Mouse (Mus musculus) stomach, postnatal 0 days (tissue): Measurements from ENCODE around the gene Smim24.

ENCODE experiments used
- CTCF ChIP-seq: IDR thresholded peaks from 2 replicates; pipeline ENCODE4 v1.5.1; 2016; ENCODE audit warnings: antibody characterized with exemption, low read depth, mild to moderate bottlenecking, moderate library complexity
- EP300 ChIP-seq: optimal IDR thresholded peaks from 2 replicates; pipeline ENCODE3; 2016; ENCODE audit warnings: antibody characterized with exemption

- TF ChIP-seq CTCF: peak; percentile 62
- TF ChIP-seq EP300: no peak
These were observed 46.3 kb upstream of the Smim24 start for GRCm38 (mm10) chr10:81346453-81347067.
